Mouse (Mus musculus): ENCODE measurements around the gene C2cd2. TPM values are rescaled to one million over a fixed set of nuclear protein-coding genes. Genes with fewer than 3 reads are reported as not detected.
"Not testable (repeated sequence)": the region's sequence is repeated elsewhere in the genome, so short reads cannot be mapped to it uniquely, and the experiment has no call there.

C2cd2 gene
- polyA plus RNA-seq, 1 experiment, result 10.8 TPM

DNA sequence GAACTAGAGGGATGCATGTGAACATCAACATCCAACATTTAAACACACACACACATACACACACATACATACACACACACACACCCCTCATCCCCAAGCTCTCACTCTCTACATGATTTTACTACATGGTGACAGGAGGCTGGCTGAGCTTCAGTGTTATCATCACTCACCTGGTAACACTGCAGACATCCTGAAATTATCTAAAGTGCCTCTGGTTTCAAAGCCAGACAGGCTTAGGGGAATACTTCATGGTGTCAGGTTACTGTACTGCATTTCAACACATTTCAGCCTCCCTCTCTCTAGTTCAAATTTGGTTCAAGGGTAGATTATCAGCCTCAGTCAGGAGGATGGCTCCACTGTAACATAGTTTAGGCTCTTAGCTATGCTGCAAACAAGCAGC is 4.8 kb downstream of the C2cd2 start:
- Histone ChIP-seq H3K4me1 (ENCODE audit: control insufficient read depth, insufficient read depth, insufficient read length, low read length) (peaks cover 6% of the 10 kb centered on the region; the same call in 1 of the 2 replicates), H3K4me3 (ENCODE audit: insufficient read depth, low read depth, low read length) (no peak overlapping the region), H3K27ac (replicated peaks; ENCODE audit: low read depth, low read length) (no peak overlapping the region)

DNA sequence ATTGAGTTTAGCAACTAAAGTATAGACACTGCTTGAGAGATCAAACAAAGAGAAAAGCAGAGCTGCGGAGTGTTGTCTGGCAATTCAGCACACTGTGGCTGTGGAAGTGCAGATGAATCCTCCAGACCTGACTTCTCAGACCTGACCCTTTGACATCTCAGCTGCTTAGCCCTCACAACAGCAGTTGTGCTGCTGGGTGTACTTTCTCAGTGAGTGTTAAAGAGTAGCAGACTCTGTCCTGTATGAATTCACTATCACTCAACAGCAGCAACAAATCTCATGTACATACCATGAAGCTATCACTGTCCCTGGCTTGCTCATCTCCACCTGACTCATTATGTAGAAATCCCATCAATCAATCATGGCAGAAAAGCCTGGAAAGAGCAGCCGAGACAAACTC is 6.4 kb downstream of the C2cd2 start:
- Histone ChIP-seq H3K27ac (replicated peaks; ENCODE audit: low read depth, low read length) (no peak overlapping the region), H3K4me3 (ENCODE audit: insufficient read depth, low read depth, low read length) (no peak overlapping the region), H3K4me1 (ENCODE audit: control insufficient read depth, insufficient read depth, insufficient read length, low read length) (peaks cover 4% of the 10 kb centered on the region; the same call in 1 of the 2 replicates)

DNA sequence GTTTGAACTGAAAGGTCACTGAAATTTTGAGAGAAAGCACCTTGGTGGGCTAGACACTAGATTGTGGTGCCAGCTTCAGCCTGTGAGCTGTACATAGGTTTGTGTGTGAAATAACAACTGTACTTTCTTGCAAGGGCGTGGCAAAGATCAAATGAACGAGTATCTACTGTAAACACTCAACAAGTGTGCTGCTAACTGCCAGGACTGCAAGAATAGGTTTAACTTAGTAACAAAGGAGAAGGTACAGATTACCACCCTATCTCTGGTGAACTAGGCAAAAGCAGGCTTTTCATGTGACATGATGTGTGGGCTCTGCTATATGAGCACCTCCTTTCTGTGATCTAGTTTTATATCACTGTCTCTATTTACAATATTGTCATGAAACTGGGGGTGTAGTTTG is 9.1 kb downstream of the C2cd2 start:
- no peak overlapping the region for H3K4me3 ChIP-seq (ENCODE audit: insufficient read depth, low read depth, low read length)
- H3K4me1 ChIP-seq (ENCODE audit: control insufficient read depth, insufficient read depth, insufficient read length, low read length), result peaks cover 4% of the 10 kb centered on the region; the same call in 1 of the 2 replicates
- no peak overlapping the region for H3K27ac ChIP-seq (replicated peaks; ENCODE audit: low read depth, low read length)

DNA sequence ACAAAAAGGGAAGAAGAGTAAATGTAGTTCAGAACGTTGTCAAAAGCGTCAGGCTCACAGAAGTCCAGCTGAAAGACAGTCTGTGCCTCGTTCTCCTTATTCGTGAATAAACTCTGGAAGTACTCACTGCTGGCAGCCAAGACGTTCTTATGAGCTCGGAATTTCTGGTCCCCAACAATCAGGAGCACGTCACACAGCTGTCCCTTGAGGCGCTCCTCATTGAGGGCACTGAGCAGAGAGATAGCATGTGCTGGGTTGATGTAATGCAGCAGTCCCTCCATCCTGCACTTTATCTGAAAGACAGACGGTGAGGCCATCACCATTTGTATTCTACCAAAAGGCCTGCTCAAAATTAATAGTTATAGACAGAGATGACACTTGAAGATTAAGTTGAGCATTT is 9.6 kb downstream of the C2cd2 start:
- Histone ChIP-seq H3K4me1 (ENCODE audit: control insufficient read depth, insufficient read depth, insufficient read length, low read length) (peaks cover under 1% of the 10 kb centered on the region; the same call in 1 of the 2 replicates), H3K4me3 (ENCODE audit: insufficient read depth, low read depth, low read length) (no peak overlapping the region), H3K27ac (replicated peaks; ENCODE audit: low read depth, low read length) (no peak overlapping the region)

DNA sequence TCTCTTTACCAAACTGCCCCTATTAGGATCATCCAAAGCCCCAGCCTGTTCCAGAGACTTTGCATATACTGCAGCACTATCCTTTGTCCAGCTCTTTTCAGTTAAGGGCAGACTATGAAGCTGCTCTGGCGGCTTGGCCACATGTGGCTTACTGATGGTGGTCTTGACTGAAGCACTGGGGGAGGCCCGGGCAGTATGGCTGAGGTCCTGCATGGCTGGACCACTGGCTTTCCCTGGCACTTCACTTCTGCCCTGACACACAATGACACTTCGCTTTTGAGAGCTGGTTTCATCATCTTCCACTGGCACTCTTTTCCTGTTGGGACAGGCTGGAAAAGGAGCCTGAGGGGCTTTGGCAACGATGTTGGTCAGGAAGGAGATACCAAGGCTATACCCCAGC is 10.0 kb downstream of the C2cd2 start:
- Histone ChIP-seq H3K4me1 (ENCODE audit: control insufficient read depth, insufficient read depth, insufficient read length, low read length) (no peaks in the 10 kb centered on the region), H3K27ac (replicated peaks; ENCODE audit: low read depth, low read length) (no peak overlapping the region), H3K4me3 (ENCODE audit: insufficient read depth, low read depth, low read length) (no peak overlapping the region)

DNA sequence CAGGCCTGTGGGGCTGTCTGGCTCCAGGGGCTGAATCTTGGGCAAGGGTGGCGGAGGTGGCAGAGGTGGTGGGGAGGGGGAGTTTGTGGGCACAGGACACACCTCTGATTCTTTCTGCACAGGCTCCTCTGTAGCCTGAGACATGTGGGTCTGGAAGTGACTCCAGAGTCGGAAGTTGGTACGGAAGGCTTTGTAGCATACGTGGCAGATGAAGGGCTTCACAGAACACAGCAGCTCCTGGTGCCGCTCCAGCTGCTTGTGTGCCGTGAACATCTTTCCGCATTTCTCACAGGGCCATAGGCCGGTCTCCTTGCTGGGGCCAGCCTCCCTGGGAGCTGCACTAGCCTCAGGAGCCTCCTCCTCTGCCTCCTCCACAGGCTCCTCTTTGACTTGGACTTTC is 12.3 kb downstream of the C2cd2 start:
- H3K4me3 ChIP-seq (ENCODE audit: insufficient read depth, low read depth, low read length), result no peak overlapping the region
- H3K4me1 ChIP-seq (ENCODE audit: control insufficient read depth, insufficient read depth, insufficient read length, low read length), result no peaks in the 10 kb centered on the region
- H3K27ac ChIP-seq (replicated peaks; ENCODE audit: low read depth, low read length), result no peak overlapping the region

DNA sequence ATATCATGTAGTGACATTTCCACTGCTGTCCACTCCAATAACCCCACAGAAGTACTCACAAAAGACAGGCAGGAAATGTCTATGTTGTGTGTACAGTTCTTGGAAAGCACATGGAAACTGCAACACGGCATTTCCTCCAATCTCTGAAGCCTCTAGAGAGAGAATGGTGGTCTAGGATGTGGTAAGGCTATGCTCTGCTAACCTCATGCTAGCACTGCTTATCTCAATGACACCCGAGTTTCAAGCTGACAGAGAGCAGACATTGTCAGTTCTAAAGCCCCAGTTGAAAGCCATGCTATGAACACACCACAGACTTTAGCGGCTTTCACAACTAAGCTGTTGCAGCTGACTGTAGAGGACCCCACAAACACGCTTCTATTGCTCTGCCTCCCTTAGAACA is 13.6 kb downstream of the C2cd2 start:
- H3K27ac ChIP-seq (replicated peaks; ENCODE audit: low read depth, low read length), result no peak overlapping the region
- H3K4me3 ChIP-seq (ENCODE audit: insufficient read depth, low read depth, low read length), result no peak overlapping the region
- no peaks in the 10 kb centered on the region for H3K4me1 ChIP-seq (ENCODE audit: control insufficient read depth, insufficient read depth, insufficient read length, low read length)

DNA sequence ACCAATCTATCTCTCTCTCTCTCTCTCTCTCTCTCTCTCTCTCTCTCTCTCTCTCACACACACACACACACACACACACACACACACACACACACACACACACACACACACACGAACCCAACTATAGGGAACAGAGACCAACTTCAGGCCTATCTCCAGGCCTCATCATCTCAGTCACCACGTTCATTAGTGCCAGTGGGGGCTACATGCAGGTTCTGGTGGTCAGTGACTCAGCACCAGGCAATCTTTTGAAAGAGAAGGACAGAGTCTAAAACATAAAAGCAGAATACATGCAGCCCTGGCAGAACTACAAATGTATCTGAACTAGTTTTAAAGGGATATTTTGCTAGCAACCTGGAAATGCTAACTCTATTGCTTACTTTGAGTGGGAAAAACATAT is 15.4 kb downstream of the C2cd2 start:
- not testable (repeated sequence) for H3K4me3 ChIP-seq (ENCODE audit: insufficient read depth, low read depth, low read length); H3K4me1 ChIP-seq (ENCODE audit: control insufficient read depth, insufficient read depth, insufficient read length, low read length); H3K27ac ChIP-seq (replicated peaks; ENCODE audit: low read depth, low read length)

DNA sequence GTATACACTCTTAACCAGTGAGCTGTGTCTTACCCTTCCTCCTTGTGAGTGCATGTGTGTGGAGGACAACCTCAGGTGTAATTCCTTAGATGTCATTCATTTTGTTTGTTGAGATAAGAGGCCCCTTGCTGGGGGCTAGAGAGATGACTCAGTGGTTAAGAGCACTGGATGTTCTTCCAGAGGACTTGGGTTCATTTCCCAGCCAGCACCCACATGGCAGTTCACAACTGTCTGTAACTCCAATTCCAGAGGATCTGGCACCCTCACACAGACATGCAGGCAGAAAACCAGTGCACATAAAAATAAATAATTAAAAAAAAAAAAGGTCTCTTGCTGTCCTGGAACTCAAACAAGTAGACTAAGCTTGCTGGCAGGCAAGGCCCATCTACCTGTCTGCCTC is 20.6 kb downstream of the C2cd2 start:
- H3K27ac ChIP-seq (replicated peaks; ENCODE audit: low read depth, low read length), result no peak overlapping the region
- H3K4me3 ChIP-seq (ENCODE audit: insufficient read depth, low read depth, low read length), result no peak overlapping the region
- H3K4me1 ChIP-seq (ENCODE audit: control insufficient read depth, insufficient read depth, insufficient read length, low read length), result no peaks in the 10 kb centered on the region

DNA sequence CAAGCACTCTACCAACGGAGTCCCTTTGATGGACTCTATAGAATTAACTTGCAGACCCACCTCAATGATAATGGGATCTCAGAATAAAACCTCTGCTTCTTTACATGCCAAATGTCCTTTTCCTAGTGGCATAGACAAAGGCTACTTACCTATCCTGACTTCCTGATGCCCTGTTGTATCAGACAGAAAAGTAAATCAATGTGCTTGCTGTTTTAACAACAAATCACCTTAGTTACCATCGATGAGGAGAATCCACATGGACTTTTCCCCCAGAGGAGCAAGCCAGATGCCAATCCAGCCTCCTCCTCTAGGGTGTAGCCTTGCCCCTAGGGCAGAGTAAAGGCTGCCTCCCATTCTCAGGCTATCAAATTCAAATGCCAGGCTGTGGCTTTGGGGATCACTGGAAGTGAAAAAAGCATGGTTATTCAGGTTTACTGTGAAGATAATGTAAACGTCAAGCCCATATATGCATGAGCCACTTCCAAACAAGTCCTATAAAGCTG is 21.9 kb downstream of the C2cd2 start:
- no peak overlapping the region for H3K4me3 ChIP-seq (ENCODE audit: insufficient read depth, low read depth, low read length)
- no peak overlapping the region for H3K27ac ChIP-seq (replicated peaks; ENCODE audit: low read depth, low read length)
- H3K4me1 ChIP-seq (ENCODE audit: control insufficient read depth, insufficient read depth, insufficient read length, low read length), result no peaks in the 10 kb centered on the region

DNA sequence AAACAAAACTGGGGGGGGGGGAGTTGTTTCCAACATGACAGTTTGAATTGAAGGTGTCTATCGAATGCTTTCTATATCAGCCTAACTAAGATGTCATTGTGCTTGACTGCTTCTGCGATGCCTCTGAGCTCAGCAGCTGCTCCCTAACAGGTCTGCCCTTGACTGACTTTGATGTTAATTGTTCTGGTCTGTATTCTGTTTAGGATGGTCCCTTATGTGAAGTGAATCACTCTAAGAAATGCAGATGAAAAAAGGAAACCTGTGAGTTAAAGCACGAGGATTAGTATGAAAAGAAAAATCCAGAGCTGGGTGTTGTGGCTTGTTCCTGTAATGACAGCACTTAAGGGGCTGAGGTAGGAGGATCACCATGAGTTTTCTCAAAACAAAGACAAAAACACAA is 26.6 kb downstream of the C2cd2 start:
- Histone ChIP-seq H3K27ac (replicated peaks; ENCODE audit: low read depth, low read length) (no peak overlapping the region), H3K4me1 (ENCODE audit: control insufficient read depth, insufficient read depth, insufficient read length, low read length) (no peaks in the 10 kb centered on the region), H3K4me3 (ENCODE audit: insufficient read depth, low read depth, low read length) (no peak overlapping the region)

DNA sequence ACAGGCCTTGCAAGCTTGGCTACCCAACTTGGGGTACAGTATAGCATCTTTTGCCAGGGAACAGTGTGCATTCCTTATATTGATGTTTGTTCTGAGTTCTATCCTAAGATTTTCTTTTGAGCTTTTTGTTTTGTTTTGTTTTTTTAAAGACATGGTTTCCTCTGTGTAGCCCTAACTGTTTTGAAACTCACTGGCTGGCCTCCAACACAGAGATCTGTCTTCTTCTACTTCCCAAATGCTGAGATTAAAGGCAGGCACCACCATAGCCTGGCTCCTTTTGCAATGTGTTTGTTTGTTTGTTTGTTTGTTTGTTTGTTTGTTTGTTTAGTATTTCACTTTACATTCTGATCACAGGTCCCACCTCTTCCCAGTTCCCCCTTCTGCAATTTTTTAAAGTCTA is 32.2 kb downstream of the C2cd2 start:
- Histone ChIP-seq H3K27ac (replicated peaks; ENCODE audit: low read depth, low read length) (no peak overlapping the region), H3K4me3 (ENCODE audit: insufficient read depth, low read depth, low read length) (no peak overlapping the region), H3K4me1 (ENCODE audit: control insufficient read depth, insufficient read depth, insufficient read length, low read length) (peaks cover 3% of the 10 kb centered on the region; the same call in 1 of the 2 replicates)

DNA sequence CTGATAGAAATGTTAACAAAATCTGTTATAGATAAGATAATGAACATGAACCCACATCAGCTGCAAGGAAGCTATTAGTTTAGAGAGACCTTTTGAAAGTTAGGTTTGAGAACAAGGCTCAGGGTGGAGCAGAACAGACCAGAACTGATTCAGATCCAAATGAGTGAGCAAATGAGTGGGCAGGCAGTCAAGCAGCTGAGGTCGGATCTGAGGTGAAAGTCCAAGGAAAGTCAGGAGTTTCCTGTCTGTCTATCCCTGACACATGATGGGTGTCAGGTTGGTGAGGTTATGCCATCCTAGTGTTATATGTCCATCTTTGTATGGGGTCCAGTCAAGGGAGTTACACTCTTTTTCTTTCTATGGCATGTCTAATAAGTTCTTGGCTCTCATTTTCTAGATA is 32.9 kb downstream of the C2cd2 start:
- Histone ChIP-seq H3K4me1 (ENCODE audit: control insufficient read depth, insufficient read depth, insufficient read length, low read length) (peaks cover 3% of the 10 kb centered on the region; the same call in 1 of the 2 replicates), H3K4me3 (ENCODE audit: insufficient read depth, low read depth, low read length) (no peak overlapping the region), H3K27ac (replicated peaks; ENCODE audit: low read depth, low read length) (no peak overlapping the region)

DNA sequence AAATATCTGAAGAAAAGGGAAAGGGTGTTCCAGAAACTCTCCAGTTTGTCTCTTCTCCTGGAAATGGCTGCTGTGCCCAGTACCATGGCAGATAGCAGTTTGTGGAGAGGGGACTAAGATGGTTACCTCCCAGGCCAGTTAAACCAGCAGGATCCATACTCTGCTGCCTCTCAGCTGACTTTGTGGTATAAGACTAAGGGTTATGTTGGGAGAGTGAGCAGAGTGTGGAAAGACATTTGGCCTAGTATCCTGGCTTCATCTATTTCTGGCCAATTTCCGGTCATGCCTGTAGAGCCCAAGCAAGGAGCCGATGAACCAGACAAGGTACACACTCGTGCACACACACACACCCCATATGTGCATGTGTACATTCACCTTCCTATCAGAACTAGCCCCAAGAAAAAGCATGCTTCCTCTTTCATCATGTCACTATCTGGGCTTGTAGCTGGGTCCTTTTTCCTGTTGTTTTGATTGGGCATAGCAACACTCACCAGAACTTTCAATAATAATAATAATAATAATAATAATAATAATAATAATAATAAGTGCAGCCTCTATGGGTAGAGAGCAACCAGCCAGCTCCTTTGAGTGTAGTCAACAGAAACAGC is 35.0 kb downstream of the C2cd2 start:
- no peak overlapping the region for H3K27ac ChIP-seq (replicated peaks; ENCODE audit: low read depth, low read length)
- H3K4me3 ChIP-seq (ENCODE audit: insufficient read depth, low read depth, low read length), result no peak overlapping the region
- H3K4me1 ChIP-seq (ENCODE audit: control insufficient read depth, insufficient read depth, insufficient read length, low read length), result peaks cover 3% of the 10 kb centered on the region; the same call in 1 of the 2 replicates

DNA sequence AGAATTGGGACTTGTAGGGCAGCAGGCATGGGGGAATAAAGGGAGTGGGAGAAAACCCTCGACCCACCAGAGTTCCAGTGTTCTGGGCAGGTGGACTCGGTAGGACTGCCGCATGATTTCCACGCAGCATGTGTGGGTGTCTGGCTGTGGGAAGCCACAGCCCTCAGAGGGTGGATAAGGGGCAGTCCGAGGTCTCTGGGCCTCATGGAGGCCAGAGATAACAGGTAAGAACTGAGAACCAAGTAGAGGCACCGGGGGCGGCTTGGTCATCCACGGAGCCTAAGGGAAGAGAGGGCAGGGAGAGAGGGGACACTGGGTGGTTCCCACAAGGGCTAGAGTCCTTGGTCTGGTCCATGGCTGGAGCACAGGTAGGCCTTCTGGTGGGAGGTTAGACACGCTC is 36.0 kb downstream of the C2cd2 start:
- Histone ChIP-seq H3K4me1 (ENCODE audit: control insufficient read depth, insufficient read depth, insufficient read length, low read length) (peaks cover 3% of the 10 kb centered on the region; the same call in 1 of the 2 replicates), H3K27ac (replicated peaks; ENCODE audit: low read depth, low read length) (no peak overlapping the region), H3K4me3 (ENCODE audit: insufficient read depth, low read depth, low read length) (no peak overlapping the region)

DNA sequence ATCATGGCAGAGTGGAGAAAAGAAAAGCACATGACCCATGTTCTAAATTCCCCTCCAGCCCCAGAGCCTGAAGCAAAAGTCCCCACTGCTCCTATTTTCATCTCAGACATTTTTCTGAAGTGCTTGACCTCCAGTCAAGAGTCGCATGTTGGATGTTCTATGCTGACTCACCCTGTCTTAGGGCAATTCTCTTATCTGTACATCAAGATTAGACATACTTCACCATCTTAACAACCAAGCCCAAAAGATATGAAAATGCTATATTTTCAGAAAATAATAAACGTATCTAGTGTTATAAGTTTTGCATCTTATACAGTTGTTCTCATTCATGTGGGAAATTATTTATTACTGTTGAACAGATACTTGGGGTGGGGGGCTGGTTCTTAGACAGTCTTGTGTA is 36.6 kb downstream of the C2cd2 start:
- no peak overlapping the region for H3K4me3 ChIP-seq (ENCODE audit: insufficient read depth, low read depth, low read length)
- peaks cover 6% of the 10 kb centered on the region; the same call in 1 of the 2 replicates for H3K4me1 ChIP-seq (ENCODE audit: control insufficient read depth, insufficient read depth, insufficient read length, low read length)
- no peak overlapping the region for H3K27ac ChIP-seq (replicated peaks; ENCODE audit: low read depth, low read length)

Data from brown adipose tissue, adult 24 weeks (tissue).